Mouse (Mus musculus): ENCODE measurements around the gene Sema4b.

DNA sequence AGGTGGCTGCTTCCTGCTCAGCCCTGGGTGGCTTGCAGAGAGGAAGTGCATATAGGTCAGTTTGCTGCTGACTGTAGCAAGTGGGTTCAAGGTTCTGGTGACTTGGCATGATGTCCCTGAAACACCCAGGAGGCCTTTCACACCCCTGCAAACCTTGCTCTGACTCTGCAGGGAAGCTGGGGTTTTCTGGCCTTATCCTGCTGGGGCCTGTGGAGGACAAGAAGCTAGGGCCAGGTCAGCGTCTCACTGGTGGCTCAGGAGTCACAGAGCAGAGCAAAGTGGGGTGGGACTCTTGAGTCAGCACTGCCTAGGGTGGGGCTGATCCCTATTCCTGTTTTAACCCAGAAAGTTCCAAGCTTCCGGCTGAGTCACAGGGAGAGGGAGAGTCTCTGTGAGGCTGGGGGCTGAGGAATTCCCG, 20.7 kb downstream of the Sema4b start:
- no peak for TF ChIP-seq CTCF (IDR thresholded peaks at IDR 0.05)
- TF ChIP-seq EP300 (IDR thresholded peaks at IDR 0.05) = no peak
